Mouse (Mus musculus): ENCODE results near the gene Ttn. TPM values are rescaled to one million over a fixed set of nuclear protein-coding genes. Genes with fewer than 3 reads are reported as not detected.

Ttn gene
- polyA plus RNA-seq, 1 experiment = 0.10 TPM

- Histone ChIP-seq H3K27ac (ENCODE audit: insufficient read depth, low read length) (no peak overlapping the region), H3K4me1 (ENCODE audit: control insufficient read depth, insufficient read depth, low read length) (no peaks in the 10 kb centered on the region), H3K4me3 (ENCODE audit: insufficient read depth, low read length) (no peak overlapping the region)
- TF ChIP-seq POLR2A (IDR thresholded peaks at IDR 0.05; ENCODE audit: extremely low read depth, insufficient read depth, low read length) = no peak
- TF ChIP-seq CTCF (IDR thresholded peaks at IDR 0.05; ENCODE audit: extremely low read depth, insufficient read depth, low read length) = no peak
Measured at GRCm38 (mm10) chr2:76767231-76767630, 215.1 kb downstream of the Ttn start.

DNA sequence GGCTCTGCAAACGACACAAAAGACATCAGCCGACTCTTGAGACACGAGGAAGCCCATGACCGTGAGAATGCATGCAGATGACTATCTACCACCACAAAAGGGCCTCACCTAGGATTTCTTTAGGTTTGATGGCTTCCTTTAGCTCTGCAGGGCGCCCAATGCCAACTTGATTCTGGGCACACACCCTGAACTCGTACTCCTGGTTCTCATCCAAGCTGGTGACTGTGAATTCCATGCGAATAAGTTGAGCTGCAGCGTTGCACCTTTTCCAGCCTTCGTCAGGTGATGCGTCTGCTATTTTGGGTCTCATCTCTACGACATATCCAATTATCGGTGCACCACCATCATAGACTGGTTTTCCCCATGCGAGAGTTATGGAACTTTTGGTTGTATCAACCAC, 217.8 kb downstream of the Ttn start:
- Histone ChIP-seq H3K4me1 (ENCODE audit: control insufficient read depth, insufficient read depth, low read length) (no peaks in the 10 kb centered on the region), H3K4me3 (ENCODE audit: insufficient read depth, low read length) (no peak overlapping the region), H3K27ac (ENCODE audit: insufficient read depth, low read length) (no peak overlapping the region)
- TF ChIP-seq CTCF (IDR thresholded peaks at IDR 0.05; ENCODE audit: extremely low read depth, insufficient read depth, low read length) (no peak), POLR2A (IDR thresholded peaks at IDR 0.05; ENCODE audit: extremely low read depth, insufficient read depth, low read length) (no peak)

GRCm38 (mm10) chr2:76762154-76762553, 220.2 kb downstream of the Ttn start:
- H3K4me3 ChIP-seq (ENCODE audit: insufficient read depth, low read length) = no peak overlapping the region
- H3K27ac ChIP-seq (ENCODE audit: insufficient read depth, low read length) = no peak overlapping the region
- H3K4me1 ChIP-seq (ENCODE audit: control insufficient read depth, insufficient read depth, low read length) = no peaks in the 10 kb centered on the region
- TF ChIP-seq POLR2A (IDR thresholded peaks at IDR 0.05; ENCODE audit: extremely low read depth, insufficient read depth, low read length) = no peak
- TF ChIP-seq CTCF (IDR thresholded peaks at IDR 0.05; ENCODE audit: extremely low read depth, insufficient read depth, low read length) = no peak

DNA sequence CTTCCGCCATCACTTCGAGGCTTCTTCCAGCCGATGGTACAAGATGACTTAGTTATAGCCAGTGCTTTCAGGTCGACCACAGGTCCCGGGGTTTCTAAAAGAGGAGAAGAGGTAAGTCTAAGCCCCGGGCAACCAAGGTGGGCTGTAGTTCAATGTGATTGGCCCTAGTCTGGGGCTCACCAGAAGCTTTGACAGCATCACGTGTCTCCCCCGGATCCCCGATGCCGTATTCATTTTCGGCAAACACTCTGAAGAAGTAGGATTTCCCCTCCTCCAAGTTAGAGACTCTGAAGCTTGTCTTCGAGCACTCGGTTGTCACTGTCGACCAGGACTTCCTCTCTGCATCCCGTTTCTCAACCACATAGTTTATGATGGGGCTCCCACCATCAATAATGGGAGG, 225.9 kb downstream of the Ttn start:
- Histone ChIP-seq H3K4me3 (ENCODE audit: insufficient read depth, low read length) (no peak overlapping the region), H3K27ac (ENCODE audit: insufficient read depth, low read length) (no peak overlapping the region), H3K4me1 (ENCODE audit: control insufficient read depth, insufficient read depth, low read length) (no peaks in the 10 kb centered on the region)
- TF ChIP-seq CTCF (IDR thresholded peaks at IDR 0.05; ENCODE audit: extremely low read depth, insufficient read depth, low read length) = no peak
- TF ChIP-seq POLR2A (IDR thresholded peaks at IDR 0.05; ENCODE audit: extremely low read depth, insufficient read depth, low read length) = no peak

DNA sequence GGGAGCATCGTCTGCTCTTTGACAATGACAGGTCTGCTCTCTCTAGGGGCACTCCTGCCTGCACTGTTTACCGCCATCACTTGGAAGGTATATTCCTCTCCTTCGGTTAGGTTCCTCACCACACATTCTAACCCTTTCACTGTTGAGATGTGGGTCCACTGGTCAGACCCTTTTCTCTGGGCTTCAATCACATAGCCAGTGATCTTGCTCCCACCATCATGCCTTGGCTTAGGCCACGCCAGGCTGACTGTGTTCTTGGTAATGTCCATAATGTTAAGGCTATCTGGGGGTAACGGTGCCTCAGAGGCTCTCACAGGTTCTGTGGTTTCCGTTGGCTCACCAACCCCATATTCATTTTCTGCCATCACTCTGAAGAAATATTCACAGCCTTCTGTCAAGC, 230.4 kb downstream of the Ttn start:
- no peak overlapping the region for H3K27ac ChIP-seq (ENCODE audit: insufficient read depth, low read length)
- no peak overlapping the region for H3K4me3 ChIP-seq (ENCODE audit: insufficient read depth, low read length)
- H3K4me1 ChIP-seq (ENCODE audit: control insufficient read depth, insufficient read depth, low read length) = no peaks in the 10 kb centered on the region
- no peak for TF ChIP-seq CTCF (IDR thresholded peaks at IDR 0.05; ENCODE audit: extremely low read depth, insufficient read depth, low read length)
- no peak for TF ChIP-seq POLR2A (IDR thresholded peaks at IDR 0.05; ENCODE audit: extremely low read depth, insufficient read depth, low read length)

DNA sequence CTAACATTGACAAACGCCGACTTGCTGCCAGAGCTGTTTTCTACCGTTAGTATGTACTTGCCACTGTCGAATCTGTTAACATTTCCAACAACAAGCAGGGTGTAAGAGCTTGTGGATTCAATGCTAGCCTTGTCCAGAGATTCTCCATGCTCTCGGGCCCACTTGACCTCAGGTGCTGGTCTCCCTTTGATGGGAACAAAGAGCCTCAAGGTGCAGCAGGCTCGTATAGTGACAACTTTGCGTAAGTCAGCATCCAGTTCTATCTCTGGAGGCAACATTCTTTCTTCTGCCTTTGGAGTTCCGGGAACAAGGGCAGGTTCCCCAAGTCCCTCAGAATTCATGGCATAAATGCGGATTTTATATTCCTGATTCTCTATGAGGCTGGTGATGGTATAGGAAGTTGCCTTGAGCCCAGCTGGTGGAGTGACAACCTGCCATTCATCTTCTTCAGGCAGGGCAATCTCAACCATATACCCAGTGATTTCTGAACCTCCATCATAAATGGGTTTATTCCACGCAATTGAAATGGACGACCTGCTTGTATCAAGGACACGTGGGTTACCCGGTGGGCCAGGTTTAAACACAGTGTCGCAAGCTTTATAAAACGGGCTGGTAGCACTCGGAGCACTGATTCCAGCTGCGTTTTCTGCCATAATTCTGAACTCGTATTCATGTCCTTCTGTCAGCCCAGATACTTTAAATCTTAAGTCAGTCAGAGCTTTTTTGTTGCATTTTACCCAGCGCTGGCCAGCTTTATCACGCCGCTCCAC, 232.8 kb downstream of the Ttn start:
- no peaks in the 10 kb centered on the region for H3K4me1 ChIP-seq (ENCODE audit: control insufficient read depth, insufficient read depth, low read length)
- H3K4me3 ChIP-seq (ENCODE audit: insufficient read depth, low read length) = no peak overlapping the region
- no peak for TF ChIP-seq POLR2A (IDR thresholded peaks at IDR 0.05; ENCODE audit: extremely low read depth, insufficient read depth, low read length)
- no peak for TF ChIP-seq CTCF (IDR thresholded peaks at IDR 0.05; ENCODE audit: extremely low read depth, insufficient read depth, low read length)
- H3K27ac ChIP-seq (ENCODE audit: insufficient read depth, low read length) = no peak overlapping the region

DNA sequence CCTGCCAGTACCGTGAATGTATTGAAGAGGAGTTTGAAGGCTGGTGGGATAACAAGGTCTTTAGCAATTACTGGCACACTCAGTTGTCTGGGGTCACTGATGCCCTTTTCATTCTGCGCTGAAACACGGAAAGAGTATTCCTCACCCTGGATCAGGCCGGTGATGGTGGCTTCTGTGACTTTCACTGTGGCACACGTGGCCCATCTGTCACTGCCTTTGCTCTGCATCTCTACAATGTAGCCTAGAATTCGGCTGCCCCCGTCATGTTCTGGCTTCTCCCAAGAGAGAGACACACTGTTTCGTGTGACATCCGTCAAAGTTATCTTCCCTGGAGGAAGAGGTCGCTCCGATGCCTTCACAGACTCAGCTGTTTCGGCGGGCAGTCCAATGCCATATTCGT, 233.7 kb downstream of the Ttn start:
- no peak for TF ChIP-seq POLR2A (IDR thresholded peaks at IDR 0.05; ENCODE audit: extremely low read depth, insufficient read depth, low read length)
- TF ChIP-seq CTCF (IDR thresholded peaks at IDR 0.05; ENCODE audit: extremely low read depth, insufficient read depth, low read length) = no peak

DNA sequence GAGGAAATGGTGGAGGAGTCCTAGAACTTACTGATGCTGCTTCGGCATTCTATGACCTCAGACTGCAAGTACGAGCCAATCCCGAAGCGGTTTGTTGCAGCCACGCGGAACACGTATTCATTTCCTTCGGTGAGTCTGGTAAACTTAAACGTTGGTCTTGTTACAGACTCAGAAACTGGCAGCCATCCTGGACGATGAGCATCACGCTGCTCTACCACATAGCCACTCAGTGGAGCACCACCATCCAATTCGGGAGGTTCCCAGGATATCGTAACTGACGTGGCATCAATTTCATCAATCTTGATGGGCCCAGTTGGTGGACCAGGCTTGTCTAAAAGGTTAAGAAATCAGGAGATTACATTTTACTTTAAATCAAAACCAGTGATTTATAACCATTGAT, 262.7 kb downstream of the Ttn start:
- no peak for TF ChIP-seq POLR2A (IDR thresholded peaks at IDR 0.05; ENCODE audit: extremely low read depth, insufficient read depth, low read length)
- no peak for TF ChIP-seq CTCF (IDR thresholded peaks at IDR 0.05; ENCODE audit: extremely low read depth, insufficient read depth, low read length)
- Histone ChIP-seq H3K27ac (ENCODE audit: insufficient read depth, low read length) (no peak overlapping the region), H3K4me1 (ENCODE audit: control insufficient read depth, insufficient read depth, low read length) (no peaks in the 10 kb centered on the region), H3K4me3 (ENCODE audit: insufficient read depth, low read length) (no peak overlapping the region)

More for the DNA sequence above, 233.7 kb downstream of the Ttn start:
- Histone ChIP-seq H3K4me3 (ENCODE audit: insufficient read depth, low read length) (no peak overlapping the region), H3K27ac (ENCODE audit: insufficient read depth, low read length) (no peak overlapping the region), H3K4me1 (ENCODE audit: control insufficient read depth, insufficient read depth, low read length) (no peaks in the 10 kb centered on the region)

- TF ChIP-seq CTCF (IDR thresholded peaks at IDR 0.05; ENCODE audit: extremely low read depth, insufficient read depth, low read length) = no peak
- no peak for TF ChIP-seq POLR2A (IDR thresholded peaks at IDR 0.05; ENCODE audit: extremely low read depth, insufficient read depth, low read length)
- Histone ChIP-seq H3K27ac (ENCODE audit: insufficient read depth, low read length) (no peak overlapping the region), H3K4me3 (ENCODE audit: insufficient read depth, low read length) (no peak overlapping the region), H3K4me1 (ENCODE audit: control insufficient read depth, insufficient read depth, low read length) (no peaks in the 10 kb centered on the region)
Measured at GRCm38 (mm10) chr2:76714984-76715383, 267.4 kb downstream of the Ttn start.

- Histone ChIP-seq H3K4me1 (ENCODE audit: control insufficient read depth, insufficient read depth, low read length) (no peaks in the 10 kb centered on the region), H3K4me3 (ENCODE audit: insufficient read depth, low read length) (no peak overlapping the region), H3K27ac (ENCODE audit: insufficient read depth, low read length) (no peak overlapping the region)
- TF ChIP-seq POLR2A (IDR thresholded peaks at IDR 0.05; ENCODE audit: extremely low read depth, insufficient read depth, low read length) (no peak), CTCF (IDR thresholded peaks at IDR 0.05; ENCODE audit: extremely low read depth, insufficient read depth, low read length) (no peak)
Measured at GRCm38 (mm10) chr2:76708512-76708911, 273.8 kb downstream of the Ttn start.

Measured in cortical plate, adult 2 months (tissue).